Mouse (Mus musculus): ENCODE results near the gene Mkrn1. TPM values are rescaled to one million over a fixed set of nuclear protein-coding genes. Genes with fewer than 3 reads are reported as not detected.
"Not testable (repeated sequence)": the region's sequence is repeated elsewhere in the genome, so short reads cannot be mapped to it uniquely, and the experiment has no call there.

Mkrn1 gene
- polyA plus RNA-seq, 1 experiment, result 291 TPM

GRCm38 (mm10) chr6:39372727-39373126, 47.5 kb downstream of the Mkrn1 start:
- under 1% methylated on average over 7 of the region's 7 CpGs for WGBS
- H3K27ac ChIP-seq (ENCODE audit: control insufficient read depth, insufficient read depth, low read depth, low read length, poor library complexity), result peak overlapping the region; percentile 37; the same call in 1 of the 2 replicates
- no peak overlapping the region for H3K4me3 ChIP-seq (replicated peaks; ENCODE audit: control insufficient read depth, low read depth, low read length)

GRCm38 (mm10) chr6:39372042-39372441, 48.2 kb downstream of the Mkrn1 start:
- no peak for TF ChIP-seq POLR2A (IDR thresholded peaks at IDR 0.05; ENCODE audit: borderline replicate concordance, control insufficient read depth, low read depth, low read length)
- TF ChIP-seq CTCF (IDR thresholded peaks at IDR 0.05; ENCODE audit: control insufficient read depth, insufficient read depth, low read length), result no peak
- Histone ChIP-seq H3K4me3 (replicated peaks; ENCODE audit: control insufficient read depth, low read depth, low read length) (no peak overlapping the region), H3K27ac (ENCODE audit: control insufficient read depth, insufficient read depth, low read depth, low read length, poor library complexity) (no peak overlapping the region), H3K4me1 (ENCODE audit: control insufficient read depth, insufficient read depth, low read length) (peaks cover 2% of the 10 kb centered on the region; the same call in 1 of the 2 replicates)

More at GRCm38 (mm10) chr6:39372727-39373126, 47.5 kb downstream of the Mkrn1 start:
- no peak for TF ChIP-seq POLR2A (IDR thresholded peaks at IDR 0.05; ENCODE audit: borderline replicate concordance, control insufficient read depth, low read depth, low read length)
- no peak for TF ChIP-seq CTCF (IDR thresholded peaks at IDR 0.05; ENCODE audit: control insufficient read depth, insufficient read depth, low read length)
- H3K4me1 ChIP-seq (ENCODE audit: control insufficient read depth, insufficient read depth, low read length), result peaks cover 2% of the 10 kb centered on the region; the same call in 1 of the 2 replicates

DNA sequence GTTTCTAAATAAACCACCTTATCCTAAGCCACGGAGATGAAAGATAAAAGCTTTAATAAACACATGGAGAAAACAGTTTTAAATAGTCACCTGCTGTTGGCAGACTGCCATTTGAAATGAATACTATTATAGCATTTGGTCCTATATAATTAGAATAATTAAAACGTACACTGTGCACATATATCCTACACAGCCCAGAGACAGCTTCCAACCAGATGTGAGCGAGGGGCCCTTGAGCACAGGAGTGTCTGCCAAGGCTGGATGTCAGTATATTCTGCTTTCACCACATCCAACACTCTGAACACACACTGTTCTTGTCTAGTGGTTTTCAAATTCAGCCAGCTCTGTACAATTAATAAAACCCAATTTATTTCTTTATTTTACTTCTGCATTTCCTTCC, 50.6 kb downstream of the Mkrn1 start:
- Histone ChIP-seq H3K4me3 (replicated peaks; ENCODE audit: control insufficient read depth, low read depth, low read length) (no peak overlapping the region), H3K4me1 (ENCODE audit: control insufficient read depth, insufficient read depth, low read length) (peaks cover 2% of the 10 kb centered on the region; the same call in 1 of the 2 replicates), H3K27ac (ENCODE audit: control insufficient read depth, insufficient read depth, low read depth, low read length, poor library complexity) (no peak overlapping the region)
- TF ChIP-seq POLR2A (IDR thresholded peaks at IDR 0.05; ENCODE audit: borderline replicate concordance, control insufficient read depth, low read depth, low read length), result no peak
- no peak for TF ChIP-seq CTCF (IDR thresholded peaks at IDR 0.05; ENCODE audit: control insufficient read depth, insufficient read depth, low read length)
- WGBS, result 71% methylated on average over 3 of the region's 3 CpGs

DNA sequence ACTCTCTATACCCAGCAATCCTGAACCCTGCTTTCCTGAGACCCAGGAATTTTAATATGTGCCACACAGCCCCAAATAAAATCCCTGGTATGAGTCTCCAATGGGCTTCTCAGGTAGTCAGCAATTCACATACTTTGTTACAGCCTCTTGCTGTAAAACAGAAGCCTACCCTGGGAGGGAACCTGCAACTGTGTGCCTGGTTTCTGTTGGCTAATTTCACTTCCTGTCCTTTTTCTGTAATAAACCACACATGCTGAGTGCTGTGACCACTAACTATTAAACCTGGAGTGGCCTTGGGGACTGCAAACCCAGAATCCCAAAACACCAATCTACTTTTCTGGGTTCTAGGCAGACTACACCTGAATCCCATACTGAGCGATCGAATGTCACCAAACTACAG, 57.6 kb downstream of the Mkrn1 start:
- TF ChIP-seq POLR2A (IDR thresholded peaks at IDR 0.05; ENCODE audit: borderline replicate concordance, control insufficient read depth, low read depth, low read length) (no peak), CTCF (IDR thresholded peaks at IDR 0.05; ENCODE audit: control insufficient read depth, insufficient read depth, low read length) (no peak)
- Histone ChIP-seq H3K4me1 (ENCODE audit: control insufficient read depth, insufficient read depth, low read length) (peaks cover 2% of the 10 kb centered on the region; the same call in 1 of the 2 replicates), H3K27ac (ENCODE audit: control insufficient read depth, insufficient read depth, low read depth, low read length, poor library complexity) (no peak overlapping the region; the same call in 1 of the 2 replicates), H3K4me3 (replicated peaks; ENCODE audit: control insufficient read depth, low read depth, low read length) (no peak overlapping the region)
- WGBS, result 81% methylated on average over 2 of the region's 2 CpGs

DNA sequence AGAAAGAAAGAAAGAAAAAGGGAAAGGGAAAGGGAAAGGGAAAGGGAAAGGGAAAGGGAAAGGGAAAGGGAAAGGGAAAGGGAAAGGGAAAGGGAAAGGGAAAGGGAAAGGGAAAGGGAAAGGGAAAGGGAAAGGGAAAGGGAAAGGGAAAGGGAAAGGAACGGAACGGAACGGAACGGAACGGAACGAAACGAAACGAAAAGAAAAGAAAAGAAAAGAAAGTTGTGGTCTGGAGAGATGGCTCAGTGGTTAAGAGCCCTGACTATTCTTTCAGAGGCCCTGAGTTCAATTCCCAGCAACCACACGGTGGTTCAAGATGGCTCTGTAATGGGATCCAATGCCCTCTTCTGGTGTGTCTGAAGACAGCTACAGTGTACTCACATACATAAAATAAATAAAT, 61.1 kb downstream of the Mkrn1 start:
- not testable (repeated sequence) for H3K27ac ChIP-seq (ENCODE audit: control insufficient read depth, insufficient read depth, low read depth, low read length, poor library complexity); H3K4me3 ChIP-seq (replicated peaks; ENCODE audit: control insufficient read depth, low read depth, low read length); H3K4me1 ChIP-seq (ENCODE audit: control insufficient read depth, insufficient read depth, low read length)
- WGBS, result 97% methylated on average over 9 of the region's 9 CpGs

- Histone ChIP-seq H3K4me1 (ENCODE audit: control insufficient read depth, insufficient read depth, low read length) (no peaks in the 10 kb centered on the region), H3K27ac (ENCODE audit: control insufficient read depth, insufficient read depth, low read depth, low read length, poor library complexity) (no peak overlapping the region), H3K4me3 (replicated peaks; ENCODE audit: control insufficient read depth, low read depth, low read length) (no peak overlapping the region)
- 84% methylated on average over 6 of the region's 6 CpGs for WGBS
- TF ChIP-seq CTCF (IDR thresholded peaks at IDR 0.05; ENCODE audit: control insufficient read depth, insufficient read depth, low read length) (no peak), POLR2A (IDR thresholded peaks at IDR 0.05; ENCODE audit: borderline replicate concordance, control insufficient read depth, low read depth, low read length) (no peak)
Measured at GRCm38 (mm10) chr6:39348946-39349345, 71.3 kb downstream of the Mkrn1 start.

GRCm38 (mm10) chr6:39347880-39348814, 72.1 kb downstream of the Mkrn1 start:
- H3K4me1 ChIP-seq (ENCODE audit: control insufficient read depth, insufficient read depth, low read length), result no peaks in the 10 kb centered on the region

More at GRCm38 (mm10) chr6:39347880-39348814, 72.1 kb downstream of the Mkrn1 start:
- Histone ChIP-seq H3K27ac (ENCODE audit: control insufficient read depth, insufficient read depth, low read depth, low read length, poor library complexity) (no peak overlapping the region), H3K4me3 (replicated peaks; ENCODE audit: control insufficient read depth, low read depth, low read length) (no peak overlapping the region)
- WGBS, result 63% methylated on average over 4 of the region's 4 CpGs
- TF ChIP-seq CTCF (IDR thresholded peaks at IDR 0.05; ENCODE audit: control insufficient read depth, insufficient read depth, low read length) (no peak), POLR2A (IDR thresholded peaks at IDR 0.05; ENCODE audit: borderline replicate concordance, control insufficient read depth, low read depth, low read length) (no peak)

Other genes starting within 250 kb of the Mkrn1 start
- 15.3 and 20.2 TPM in 2 replicates for gene Kdm7a, start 213.7 kb downstream of the Mkrn1 start, polyA plus RNA-seq (2011; ENCODE audit: insufficient read depth, insufficient read length, low replicate concordance, missing spikeins)
- gene Slc37a3, start 42.8 kb downstream of the Mkrn1 start, polyA plus RNA-seq (2011; ENCODE audit: insufficient read depth, insufficient read length, low replicate concordance, missing spikeins), result 9.4 and 13.6 TPM in 2 replicates
- 2.3 and 2.9 TPM in 2 replicates for gene Rab19, start 39.3 kb downstream of the Mkrn1 start, polyA plus RNA-seq (2011; ENCODE audit: insufficient read depth, insufficient read length, low replicate concordance, missing spikeins)
- gene Dennd2a, start 137.4 kb upstream of the Mkrn1 start, polyA plus RNA-seq (2011; ENCODE audit: insufficient read depth, insufficient read length, low replicate concordance, missing spikeins), result 1.3 and 1.9 TPM in 2 replicates
- gene Adck2, start 153.4 kb upstream of the Mkrn1 start, polyA plus RNA-seq (2011; ENCODE audit: insufficient read depth, insufficient read length, low replicate concordance, missing spikeins), result 8.9 and 15.2 TPM in 2 replicates
- not detected in 2 replicates for gene Gm42420, start 165.3 kb upstream of the Mkrn1 start, polyA plus RNA-seq (2011; ENCODE audit: insufficient read depth, insufficient read length, low replicate concordance, missing spikeins)
- gene Ndufb2, start 172.1 kb upstream of the Mkrn1 start, polyA plus RNA-seq (2011; ENCODE audit: insufficient read depth, insufficient read length, low replicate concordance, missing spikeins), result 34.0 and 66.7 TPM in 2 replicates